In the genomic region with DNA sequence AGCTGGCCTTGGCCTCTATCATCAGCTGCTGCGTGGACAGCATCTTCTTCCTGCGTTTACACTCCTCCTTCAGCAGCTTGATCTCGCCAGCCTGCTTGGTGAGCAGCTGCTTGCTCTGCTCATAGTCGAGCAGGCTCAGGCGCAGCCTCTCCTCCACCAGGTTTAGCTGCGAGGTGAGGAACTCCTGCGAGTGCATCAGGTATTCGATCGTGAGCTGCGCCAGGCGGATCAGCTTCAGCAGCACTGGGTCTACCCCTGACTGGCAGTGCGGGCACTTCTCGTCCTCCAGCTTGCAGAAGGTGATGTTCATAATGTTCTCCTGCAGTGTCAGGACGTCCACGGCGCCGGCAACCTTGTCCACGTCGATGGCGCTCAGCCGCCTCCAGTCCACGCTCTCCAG, we compare ENCODE assay signal across 8 mouse cellular contexts. TPM values are rescaled to one million over a fixed set of nuclear protein-coding genes. Genes with fewer than 3 reads are reported as not detected.
DNase-seq lines count a peak whose midpoint lies in the region; ATAC-seq and TF ChIP-seq lines count a peak whose summit lies in the region.

No protein-coding gene starts in this region.

- no peak for DNase-seq in lung, adult 2 months
- no peak for DNase-seq in forebrain, embryonic 11.5 days (ENCODE audit: low spot score)
- DNase-seq in adrenal gland, adult 2 months: no peak
- DNase-seq in frontal cortex, adult 2 months (ENCODE audit: extremely low spot score in 1 of 2, low spot score in 1 of 2): no peak

- peak overlapping the region; percentile 62 for H3K9ac ChIP-seq in lung, embryonic 16.5 days (ENCODE audit: low read length)
- peak overlapping the region; percentile 56 for H3K9ac ChIP-seq in forebrain, embryonic 11.5 days (ENCODE audit: low read length)
- H3K9ac ChIP-seq in intestine, postnatal 0 days (ENCODE audit: low read depth, low read length): no peak overlapping the region; the same call in 1 of the 2 replicates
- peak overlapping the region; percentile 52 for H3K9ac ChIP-seq in neural tube, embryonic 14.5 days (replicated peaks; ENCODE audit: low read depth, low read length)

- no peaks in the 10 kb centered on the region for H3K9me3 ChIP-seq in lung, embryonic 16.5 days (ENCODE audit: control insufficient read depth, low read length)
- no peaks in the 10 kb centered on the region for H3K9me3 ChIP-seq in forebrain, embryonic 11.5 days (ENCODE audit: control insufficient read depth, low read length)
- H3K9me3 ChIP-seq in intestine, postnatal 0 days (ENCODE audit: control insufficient read depth): no peaks in the 10 kb centered on the region
- H3K9me3 ChIP-seq in neural tube, embryonic 14.5 days (ENCODE audit: control insufficient read depth, low read length): no peaks in the 10 kb centered on the region

- 27% methylated on average over 22 of the region's 22 CpGs for WGBS in lung, embryonic 16.5 days
- WGBS in lung, adult 2 months: 38% methylated on average over 22 of the region's 22 CpGs
- WGBS in forebrain, embryonic 11.5 days: 18% methylated on average over 22 of the region's 22 CpGs
- 34% methylated on average over 22 of the region's 22 CpGs for WGBS in intestine, postnatal 0 days
- WGBS in neural tube, embryonic 14.5 days: 19% methylated on average over 22 of the region's 22 CpGs

- H3K36me3 ChIP-seq in lung, embryonic 16.5 days (ENCODE audit: control insufficient read depth, insufficient read depth, low read length): no peaks in the 10 kb centered on the region
- H3K36me3 ChIP-seq in forebrain, embryonic 11.5 days (ENCODE audit: control insufficient read depth, insufficient read depth, low read length): no peaks in the 10 kb centered on the region; the same call in 1 of the 2 replicates
- H3K36me3 ChIP-seq in intestine, postnatal 0 days (ENCODE audit: control insufficient read depth, insufficient read depth): no peaks in the 10 kb centered on the region
- H3K36me3 ChIP-seq in neural tube, embryonic 14.5 days (ENCODE audit: control insufficient read depth, insufficient read depth, low read length): peaks cover 4% of the 10 kb centered on the region; the same call in 1 of the 2 replicates

- peak overlapping the region; percentile 92 for H3K4me2 ChIP-seq in lung, embryonic 16.5 days (ENCODE audit: low read depth, low read length)
- H3K4me2 ChIP-seq in forebrain, embryonic 11.5 days (ENCODE audit: low read depth, low read length, severe bottlenecking): peak overlapping the region; percentile 74
- peak overlapping the region; percentile 72 for H3K4me2 ChIP-seq in intestine, postnatal 0 days (replicated peaks; ENCODE audit: low read depth)
- peak overlapping the region; percentile 78 for H3K4me2 ChIP-seq in neural tube, embryonic 14.5 days (ENCODE audit: low read depth, low read length)

- peaks cover 31% of the 10 kb centered on the region for H3K4me1 ChIP-seq in lung, embryonic 16.5 days (replicated peaks; ENCODE audit: control insufficient read depth, insufficient read depth, low read length)
- peaks cover 3% of the 10 kb centered on the region; the same call in 1 of the 2 replicates for H3K4me1 ChIP-seq in lung, adult 2 months (ENCODE audit: control insufficient read depth, insufficient read depth, low read length)
- H3K4me1 ChIP-seq in forebrain, embryonic 11.5 days (replicated peaks; ENCODE audit: control insufficient read depth, insufficient read depth, low read length): peaks cover 18% of the 10 kb centered on the region
- peaks cover 13% of the 10 kb centered on the region; the same call in 1 of the 2 replicates for H3K4me1 ChIP-seq in intestine, postnatal 0 days (replicated peaks; ENCODE audit: control insufficient read depth, insufficient read depth, low read length)
- peaks cover 43% of the 10 kb centered on the region for H3K4me1 ChIP-seq in neural tube, embryonic 14.5 days (ENCODE audit: control insufficient read depth, insufficient read depth, low read length)

- no peak for TF ChIP-seq POLR2A in lung, adult 2 months (IDR thresholded peaks at IDR 0.05; ENCODE audit: borderline replicate concordance, extremely low read depth, low read depth, low read length)

- no peak for TF ChIP-seq CTCF in lung, adult 2 months (IDR thresholded peaks at IDR 0.05; ENCODE audit: insufficient read depth, low read length)
- TF ChIP-seq CTCF in intestine, postnatal 0 days (IDR thresholded peaks at IDR 0.05; ENCODE audit: low read depth): no peak

- H3K27ac ChIP-seq in lung, embryonic 16.5 days (ENCODE audit: low read length): no peak overlapping the region
- H3K27ac ChIP-seq in forebrain, embryonic 11.5 days (ENCODE audit: low read depth, low read length): no peak overlapping the region
- H3K27ac ChIP-seq in intestine, postnatal 0 days (ENCODE audit: low read depth, low read length): no peak overlapping the region
- H3K27ac ChIP-seq in neural tube, embryonic 14.5 days (ENCODE audit: low read depth, low read length): no peak overlapping the region

- H3K27me3 ChIP-seq in lung, embryonic 16.5 days (ENCODE audit: control insufficient read depth, insufficient read depth, low read depth, low read length): 0 out of 2 replicates have a peak, but pooled peaks cover 2% of the 10 kb centered on the region
- H3K27me3 ChIP-seq in forebrain, embryonic 11.5 days (ENCODE audit: control insufficient read depth, insufficient read depth, low read length): peaks cover 14% of the 10 kb centered on the region
- H3K27me3 ChIP-seq in intestine, postnatal 0 days (replicated peaks; ENCODE audit: control insufficient read depth, insufficient read depth, low read length): peaks cover 14% of the 10 kb centered on the region
- H3K27me3 ChIP-seq in neural tube, embryonic 14.5 days (ENCODE audit: control insufficient read depth, insufficient read depth, low read length): no peaks in the 10 kb centered on the region

- peak overlapping the region; percentile 40 for H3K4me3 ChIP-seq in lung, embryonic 16.5 days (ENCODE audit: low read length)
- no peak overlapping the region for H3K4me3 ChIP-seq in lung, adult 2 months (replicated peaks; ENCODE audit: extremely low read depth, low read depth, low read length)
- H3K4me3 ChIP-seq in forebrain, embryonic 11.5 days (ENCODE audit: low read depth, low read length): peak overlapping the region; percentile 32
- H3K4me3 ChIP-seq in intestine, postnatal 0 days (ENCODE audit: low read depth, low read length): peak overlapping the region; percentile 41
- H3K4me3 ChIP-seq in neural tube, embryonic 14.5 days (ENCODE audit: low read depth, low read length): peak overlapping the region; percentile 43

- ATAC-seq in lung, embryonic 16.5 days (ENCODE audit: low read depth): no peak; the same call in 1 of the 2 replicates
- no peak for ATAC-seq in forebrain, embryonic 11.5 days (replicated peaks; ENCODE audit: low FRiP score)
- ATAC-seq in intestine, postnatal 0 days: no peak
- ATAC-seq in neural tube, embryonic 14.5 days (ENCODE audit: low read depth): no peak
- ATAC-seq in monocyte, adult 5-6 weeks (replicated peaks; ENCODE audit: insufficient number of reproducible peaks, low FRiP score, low TSS enrichment, poor library complexity, severe bottlenecking): no peak

RNA-seq across cellular contexts. Expression of gene Dzip1, which starts 3.0 kb away (rescaled TPM):
- 13.1 and 13.4 TPM in 2 replicates for polyA plus RNA-seq in lung, embryonic 16.5 days (2015; fragmentation: Nextera tagmentation; extraction: Ambion mirVana)
- polyA plus RNA-seq in lung, adult 2 months (2012; rRNA removed): 7.5 and 8.3 TPM in 2 replicates
- polyA plus RNA-seq in forebrain, embryonic 11.5 days (2014; fragmentation: Nextera tagmentation; extraction: Ambion mirVana): 27.5 and 28.5 TPM in 2 replicates
- polyA plus RNA-seq in intestine, postnatal 0 days (2015; fragmentation: Nextera tagmentation; extraction: Ambion mirVana): 2.7 and 3.2 TPM in 2 replicates
- polyA plus RNA-seq in neural tube, embryonic 14.5 days (2014; fragmentation: Nextera tagmentation; extraction: Ambion mirVana): 90.3 and 130 TPM in 2 replicates
- total RNA-seq in adrenal gland, adult 2 months (2021): 10 to 100 TPM; 12.5 to 13.5 TPM
- polyA plus RNA-seq in adrenal gland, adult 2 months (2012; rRNA removed): 12.5 and 14.6 TPM in 2 replicates
- total RNA-seq in monocyte, adult 5-6 weeks (2017): 0.67 to 1.1 TPM (median 0.68 TPM) in 3 replicates
- 112 and 121 TPM in 2 replicates for polyA plus RNA-seq in frontal cortex, adult 2 months (2012; rRNA removed)

RNA-seq across cellular contexts. Expression of gene Dnajc3, which starts 15.5 kb away (rescaled TPM):
- 60.9 and 62.0 TPM in 2 replicates for polyA plus RNA-seq in lung, embryonic 16.5 days (2015; fragmentation: Nextera tagmentation; extraction: Ambion mirVana)
- polyA plus RNA-seq in lung, adult 2 months (2012; rRNA removed): 20.9 and 22.7 TPM in 2 replicates
- polyA plus RNA-seq in forebrain, embryonic 11.5 days (2014; fragmentation: Nextera tagmentation; extraction: Ambion mirVana): 25.9 and 27.8 TPM in 2 replicates
- 37.6 and 38.1 TPM in 2 replicates for polyA plus RNA-seq in intestine, postnatal 0 days (2015; fragmentation: Nextera tagmentation; extraction: Ambion mirVana)
- polyA plus RNA-seq in neural tube, embryonic 14.5 days (2014; fragmentation: Nextera tagmentation; extraction: Ambion mirVana): 21.7 and 25.0 TPM in 2 replicates
- total RNA-seq in adrenal gland, adult 2 months (2021): 10 to 100 TPM; 62.2 to 65.2 TPM
- polyA plus RNA-seq in adrenal gland, adult 2 months (2012; rRNA removed): 9.6 and 12.3 TPM in 2 replicates
- 73.5 to 105 TPM (median 85.8 TPM) in 3 replicates for total RNA-seq in monocyte, adult 5-6 weeks (2017)
- polyA plus RNA-seq in frontal cortex, adult 2 months (2012; rRNA removed): 20.1 and 22.2 TPM in 2 replicates
